Mouse (Mus musculus): ENCODE measurements at regions not wholly inside any gene's neighbourhood (a gene's known extent, or its start where the extent isn't known, plus 50 kb on each side); places are given as distances from the start of the nearest gene placed in this dataset.
"Not testable (repeated sequence)": the region's sequence is repeated elsewhere in the genome, so short reads cannot be mapped to it uniquely, and the experiment has no call there.

DNA sequence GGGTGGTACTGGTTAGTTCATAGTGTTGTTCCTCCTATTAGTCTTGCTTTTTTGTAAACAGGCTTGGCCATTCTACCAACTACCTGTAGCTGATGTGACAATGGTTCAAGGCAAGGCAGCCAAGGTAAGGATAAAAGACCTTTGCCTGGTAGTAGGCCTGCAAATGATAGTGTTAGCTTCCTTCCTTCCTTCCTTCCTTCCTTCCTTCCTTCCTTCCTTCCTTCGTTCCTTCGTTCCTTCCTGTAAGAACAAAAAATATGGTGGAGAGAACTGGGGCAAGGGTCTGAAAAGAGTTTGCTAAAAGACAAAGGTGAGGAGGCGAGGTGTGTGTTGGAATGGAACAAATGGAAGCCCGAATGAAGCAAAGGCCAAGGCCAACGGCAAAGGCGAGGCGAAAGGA is 84.8 kb upstream of the Ezh2 start:
- not testable (repeated sequence) for H3K4me1 ChIP-seq (ENCODE audit: insufficient read depth, low read length); H3K27ac ChIP-seq (ENCODE audit: low read depth, low read length); H3K4me3 ChIP-seq (ENCODE audit: low read depth, low read length); H3K9me3 ChIP-seq (ENCODE audit: low read length); H3K36me3 ChIP-seq (ENCODE audit: insufficient read depth, low read length); H3K9ac ChIP-seq (replicated peaks; ENCODE audit: low read length, poor library complexity, severe bottlenecking); ATAC-seq (ENCODE audit: low FRiP score); DNase-seq (ENCODE audit: low spot score); H3K4me2 ChIP-seq (ENCODE audit: low read depth, low read length, poor library complexity, severe bottlenecking); H3K27me3 ChIP-seq (ENCODE audit: insufficient read depth, low read length)
- 66% methylated on average over 2 of the region's 7 CpGs for WGBS

DNA sequence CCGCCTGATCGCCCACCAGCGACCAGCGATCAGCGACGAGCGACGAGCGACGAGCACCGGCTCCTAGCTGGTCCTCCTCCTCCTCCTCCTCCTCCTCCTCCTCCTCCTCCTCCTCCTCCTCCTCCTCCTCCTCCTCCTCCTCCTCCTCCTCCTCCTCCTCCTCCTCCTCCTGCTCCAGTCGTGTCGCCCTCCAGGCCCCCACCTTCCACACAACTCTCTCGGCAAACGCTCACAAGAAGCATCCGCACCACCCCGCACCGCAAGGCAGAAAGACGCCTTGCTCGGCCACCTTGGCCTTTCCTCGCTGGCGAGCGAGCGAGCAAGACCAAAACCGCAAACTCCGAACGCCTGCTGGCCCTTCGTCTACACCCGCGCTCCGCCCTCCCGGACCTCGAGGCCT is 77.6 kb upstream of the Ezh2 start:
- peak overlapping the region; percentile 22 for H3K4me3 ChIP-seq (ENCODE audit: low read depth, low read length)
- ATAC-seq (ENCODE audit: low FRiP score); H3K27me3 ChIP-seq (ENCODE audit: insufficient read depth, low read length); H3K4me1 ChIP-seq (ENCODE audit: insufficient read depth, low read length); DNase-seq (ENCODE audit: low spot score); H3K4me2 ChIP-seq (ENCODE audit: low read depth, low read length, poor library complexity, severe bottlenecking); H3K36me3 ChIP-seq (ENCODE audit: insufficient read depth, low read length); H3K9ac ChIP-seq (replicated peaks; ENCODE audit: low read length, poor library complexity, severe bottlenecking); H3K9me3 ChIP-seq (ENCODE audit: low read length); H3K27ac ChIP-seq (ENCODE audit: low read depth, low read length): not testable (repeated sequence)
- WGBS, result no CpG with 5 or more reads among the region's 33 CpGs

- not testable (repeated sequence) for H3K4me3 ChIP-seq (ENCODE audit: low read depth, low read length); ATAC-seq (ENCODE audit: low FRiP score); H3K4me1 ChIP-seq (ENCODE audit: insufficient read depth, low read length); H3K27me3 ChIP-seq (ENCODE audit: insufficient read depth, low read length); H3K9ac ChIP-seq (replicated peaks; ENCODE audit: low read length, poor library complexity, severe bottlenecking); DNase-seq (ENCODE audit: low spot score); H3K4me2 ChIP-seq (ENCODE audit: low read depth, low read length, poor library complexity, severe bottlenecking); H3K27ac ChIP-seq (ENCODE audit: low read depth, low read length); H3K36me3 ChIP-seq (ENCODE audit: insufficient read depth, low read length); H3K9me3 ChIP-seq (ENCODE audit: low read length)
- WGBS, result 65% methylated on average over 2 of the region's 3 CpGs
Observed at GRCm38 (mm10) chr6:47652880-47653279, 57.7 kb upstream of the Ezh2 start.

GRCm38 (mm10) chr6:47651385-47651718 is 56.2 kb upstream of the Ezh2 start:
- 1% methylated on average over 22 of the region's 23 CpGs for WGBS
- Histone ChIP-seq H3K4me3 (ENCODE audit: low read depth, low read length) (peak overlapping the region; percentile 62), H3K9ac (replicated peaks; ENCODE audit: low read length, poor library complexity, severe bottlenecking) (peak overlapping the region; percentile 65), H3K27ac (ENCODE audit: low read depth, low read length) (peak overlapping the region; percentile 59), H3K4me2 (ENCODE audit: low read depth, low read length, poor library complexity, severe bottlenecking) (peak overlapping the region; percentile 52)
- ATAC-seq (ENCODE audit: low FRiP score) (peak; percentile 62; the same call in 1 of the 2 replicates), DNase-seq (ENCODE audit: low spot score) (peak; percentile 2)
- not testable (repeated sequence) for H3K36me3 ChIP-seq (ENCODE audit: insufficient read depth, low read length); H3K27me3 ChIP-seq (ENCODE audit: insufficient read depth, low read length); H3K4me1 ChIP-seq (ENCODE audit: insufficient read depth, low read length); H3K9me3 ChIP-seq (ENCODE audit: low read length)

DNA sequence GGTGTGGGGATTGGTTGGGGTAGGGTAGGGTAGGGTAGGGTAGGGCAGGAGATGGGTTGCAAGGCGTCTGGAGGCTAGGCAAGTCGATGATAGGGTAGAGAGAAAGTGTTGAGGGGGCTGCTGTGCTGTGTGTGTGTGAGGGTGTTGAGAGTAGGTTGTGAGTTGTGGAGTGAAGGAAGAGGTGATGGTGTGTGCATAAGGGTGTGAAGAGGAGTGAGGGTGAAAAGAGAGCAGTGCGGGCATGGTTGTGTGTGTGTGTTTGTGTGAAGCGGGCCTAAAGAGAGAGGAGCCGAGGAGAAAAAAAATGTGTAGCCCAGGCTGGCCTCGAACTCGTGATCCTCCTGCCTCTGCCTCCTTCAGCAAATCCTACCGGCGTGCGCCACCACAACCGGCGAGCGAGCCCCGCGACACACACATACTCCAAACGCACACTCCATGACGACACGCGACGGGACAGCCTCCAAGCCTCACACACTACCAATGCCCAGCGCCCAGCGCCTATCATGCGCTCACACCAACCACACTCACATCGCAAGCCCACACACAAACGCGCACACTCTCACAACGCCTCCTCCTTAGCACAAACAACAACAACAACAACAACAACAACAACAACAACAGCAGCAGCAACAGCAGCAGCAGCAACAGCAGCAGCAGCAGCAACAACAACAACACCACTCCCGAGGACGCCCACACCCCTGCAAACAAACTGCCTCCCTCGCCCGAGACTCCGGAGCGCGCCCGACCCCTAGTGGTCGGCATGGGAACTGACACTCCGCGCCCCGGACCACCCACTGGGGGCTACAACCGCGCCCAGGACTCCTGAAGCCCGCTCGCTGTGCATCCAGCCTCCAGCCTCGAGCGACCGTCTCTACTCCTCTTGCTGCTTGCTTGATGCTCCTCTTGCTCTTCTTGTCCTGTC is 55.6 kb upstream of the Ezh2 start:
- H3K4me1 ChIP-seq (ENCODE audit: insufficient read depth, low read length), result no peaks in the 10 kb centered on the region
- DNase-seq (ENCODE audit: low spot score), result peak; percentile 93
- TF ChIP-seq CTCF (IDR thresholded peaks at IDR 0.05), result peak; percentile 98
- H3K27me3 ChIP-seq (ENCODE audit: insufficient read depth, low read length), result no peaks in the 10 kb centered on the region
- ATAC-seq (ENCODE audit: low FRiP score), result peak; percentile 97
- H3K9me3 ChIP-seq (ENCODE audit: low read length), result no peaks in the 10 kb centered on the region
- peak overlapping the region; percentile 59 for H3K27ac ChIP-seq (ENCODE audit: low read depth, low read length)
- peak overlapping the region; percentile 52 for H3K4me2 ChIP-seq (ENCODE audit: low read depth, low read length, poor library complexity, severe bottlenecking)
- peak overlapping the region; percentile 62 for H3K4me3 ChIP-seq (ENCODE audit: low read depth, low read length)
- no peaks in the 10 kb centered on the region for H3K36me3 ChIP-seq (ENCODE audit: insufficient read depth, low read length)
- peak overlapping the region; percentile 65 for H3K9ac ChIP-seq (replicated peaks; ENCODE audit: low read length, poor library complexity, severe bottlenecking)
- 4% methylated on average over 43 of the region's 46 CpGs for WGBS

- no peaks in the 10 kb centered on the region for H3K4me1 ChIP-seq (ENCODE audit: insufficient read depth, low read length)
- no peak for ATAC-seq (ENCODE audit: low FRiP score)
- H3K27me3 ChIP-seq (ENCODE audit: insufficient read depth, low read length), result no peaks in the 10 kb centered on the region
- H3K4me2 ChIP-seq (ENCODE audit: low read depth, low read length, poor library complexity, severe bottlenecking), result no peak overlapping the region
- H3K9me3 ChIP-seq (ENCODE audit: low read length), result no peaks in the 10 kb centered on the region
- no peak for DNase-seq (ENCODE audit: low spot score)
- no peak overlapping the region for H3K4me3 ChIP-seq (ENCODE audit: low read depth, low read length)
- TF ChIP-seq CTCF (IDR thresholded peaks at IDR 0.05), result no peak
- H3K9ac ChIP-seq (replicated peaks; ENCODE audit: low read length, poor library complexity, severe bottlenecking), result no peak overlapping the region
- 95% methylated on average over 6 of the region's 6 CpGs for WGBS
- H3K27ac ChIP-seq (ENCODE audit: low read depth, low read length), result no peak overlapping the region
- no peaks in the 10 kb centered on the region for H3K36me3 ChIP-seq (ENCODE audit: insufficient read depth, low read length)
Observed at GRCm38 (mm10) chr6:47649961-47650360, 54.8 kb upstream of the Ezh2 start.
